Mouse (Mus musculus) lung, embryonic 16.5 days (tissue): Measurements from ENCODE around the gene Atp11c. TPM values are rescaled to one million over a fixed set of nuclear protein-coding genes. Genes with fewer than 3 reads are reported as not detected.

Source experiments
- ATAC-seq: fragments of 200-750 bp; cut with Nextera tagmentation; 2 replicates; pipeline ENCODE4 v1.8.0; 2017; ENCODE audit warnings: low read depth, mild to moderate bottlenecking, moderate library complexity
- H3K27ac ChIP-seq: fragments of 300-500 bp; sonication (generic); 2 replicates; pipeline ENCODE4 v1.5.1; 2014; ENCODE audit warnings: mild to moderate bottlenecking, control low read depth, low read length
- H3K27me3 ChIP-seq: fragments of 300-500 bp; sonication (generic); 2 replicates; pipeline ENCODE4 v1.6.1; 2014; ENCODE audit warnings: low read depth, low read length, mixed read lengths; ENCODE audit not compliant: control insufficient read depth, insufficient read depth
- H3K36me3 ChIP-seq: fragments of 300-500 bp; sonication (generic); 2 replicates; pipeline ENCODE4 v1.6.1; 2014; ENCODE audit warnings: low read length; ENCODE audit not compliant: control insufficient read depth, insufficient read depth
- H3K4me1 ChIP-seq: fragments of 300-500 bp; sonication (generic); replicated peaks from 2 replicates; pipeline ENCODE4 v1.6.1; 2014; ENCODE audit warnings: low read length, mixed read lengths; ENCODE audit not compliant: control insufficient read depth, insufficient read depth
- H3K4me2 ChIP-seq: fragments of 300-500 bp; sonication (generic); 2 replicates; pipeline ENCODE4 v1.6.1; 2014; ENCODE audit warnings: low read depth, low read length, control low read depth
- H3K4me3 ChIP-seq: fragments of 300-500 bp; sonication (generic); 2 replicates; pipeline ENCODE4 v1.5.1; 2014; ENCODE audit warnings: mild to moderate bottlenecking, low read length, control low read depth
- H3K9ac ChIP-seq: fragments of 300-500 bp; sonication (generic); 2 replicates; pipeline ENCODE4 v1.6.1; 2014; ENCODE audit warnings: low read length, control low read depth
- H3K9me3 ChIP-seq: fragments of 300-500 bp; sonication (generic); 2 replicates; pipeline ENCODE4 v1.6.1; 2016; ENCODE audit warnings: low read length; ENCODE audit not compliant: control insufficient read depth
- whole genome bisulfite sequencing: fragments of 180-500 bp; shearing (Covaris S2); extraction: QIAGEN DNeasy Blood & Tissue Kit; methylation state at CpG from one replicate; pipeline ENCODE4 v1.1.7; 2014; 5-methylcytosine and 5-hydroxymethylcytosine counted together
- polyA plus RNA-seq: library from polyadenylated mRNA; unstranded; fragments of >200 nt; fragmentation: Nextera tagmentation; extraction: Ambion mirVana; gene quantifications from 2 replicates; pipeline ENCODE4 v1.2.1, GENCODE M21; 2015

Gene Atp11c
- polyA plus RNA-seq: 7.4 and 7.9 TPM in 2 replicates

DNA sequence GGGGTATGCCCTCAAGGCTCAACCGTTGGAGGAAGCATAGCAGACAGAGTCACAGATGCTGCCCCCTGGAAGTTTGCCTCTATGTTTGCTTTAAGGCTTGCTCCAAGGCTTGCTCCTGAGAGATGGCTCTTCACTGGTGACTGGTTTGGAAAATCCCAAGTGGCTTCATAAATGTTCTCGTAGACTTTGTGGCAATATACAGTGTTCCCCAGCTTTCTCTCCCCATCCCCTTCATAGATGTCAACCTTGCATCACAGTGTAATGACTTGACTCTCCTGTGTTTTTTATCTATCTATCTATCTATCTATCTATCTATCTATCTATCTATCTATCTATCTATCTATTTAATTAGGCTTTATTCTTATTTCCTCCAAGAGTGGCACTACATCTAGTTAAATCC, at the start of gene Atp11c:
Gene Atp11c (minus strand): TSS at position 101 of the 400 bp plus-strand sequence.
- Histone ChIP-seq H3K4me1 (no peaks in the 10 kb centered on the region), H3K4me2 (no peak within 1 kb of the TSS), H3K4me3 (no peak within 1 kb of the TSS), H3K9ac (no peak within 1 kb of the TSS), H3K27me3 (no peaks in the 10 kb centered on the region), H3K36me3 (no peaks in the 10 kb centered on the region), H3K27ac (no peak within 1 kb of the TSS), H3K9me3 (no peaks in the 10 kb centered on the region)
- ATAC-seq: no peak
- WGBS: 65% methylated on average over 2 of the region's 2 CpGs

DNA sequence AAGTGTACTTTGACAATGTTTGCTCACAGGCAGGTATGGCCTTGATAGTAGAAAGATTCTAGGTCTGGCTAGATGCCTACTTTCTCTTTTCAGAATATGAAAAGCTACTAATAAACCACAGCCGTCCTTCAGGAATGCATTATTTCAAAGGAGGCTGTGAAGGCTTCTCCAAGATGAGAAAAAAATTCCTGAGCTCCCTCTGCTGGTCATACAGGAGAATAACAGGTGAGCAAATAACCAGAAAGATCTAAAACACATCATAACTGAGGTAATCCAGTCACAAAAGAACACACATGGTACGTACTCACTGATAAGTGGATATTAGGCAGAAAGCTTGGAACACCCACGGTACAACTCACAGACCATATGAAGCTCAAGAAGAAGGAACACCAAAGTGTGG, 16.7 kb upstream of the Atp11c start:
- no peak overlapping the region for H3K4me3 ChIP-seq
- 25% methylated on average over 3 of the region's 3 CpGs for WGBS
- no peak for ATAC-seq
- no peaks in the 10 kb centered on the region for H3K36me3 ChIP-seq
- no peak overlapping the region for H3K27ac ChIP-seq
- no peaks in the 10 kb centered on the region for H3K9me3 ChIP-seq
- H3K9ac ChIP-seq: no peak overlapping the region
- no peaks in the 10 kb centered on the region for H3K27me3 ChIP-seq
- H3K4me1 ChIP-seq: no peaks in the 10 kb centered on the region
- no peak overlapping the region for H3K4me2 ChIP-seq

DNA sequence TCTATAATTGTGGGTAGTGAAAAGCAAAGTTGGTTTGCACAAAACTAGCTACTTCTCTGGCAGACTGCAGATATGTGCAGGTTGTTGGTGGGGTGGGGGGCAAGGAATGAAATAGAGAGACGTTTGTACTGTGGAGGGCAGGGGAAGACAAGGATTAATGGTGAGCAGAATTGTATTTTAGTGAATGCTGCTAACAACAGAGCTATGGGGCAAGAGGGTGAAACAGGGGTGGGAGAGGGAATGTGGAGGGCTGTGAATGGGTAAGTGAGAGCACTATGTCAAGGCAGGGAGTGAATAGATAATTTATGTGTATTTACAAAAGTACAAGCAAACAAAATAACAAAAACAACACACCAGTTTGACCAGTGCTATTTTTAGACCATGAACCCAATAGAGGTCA, 22.0 kb downstream of the Atp11c start:
- H3K4me3 ChIP-seq: no peak overlapping the region
- ATAC-seq: no peak
- no peaks in the 10 kb centered on the region for H3K4me1 ChIP-seq
- H3K27me3 ChIP-seq: no peaks in the 10 kb centered on the region
- 10% methylated on average over 1 of the region's 1 CpGs for WGBS
- no peaks in the 10 kb centered on the region for H3K9me3 ChIP-seq
- H3K27ac ChIP-seq: no peak overlapping the region
- no peak overlapping the region for H3K4me2 ChIP-seq
- no peaks in the 10 kb centered on the region for H3K36me3 ChIP-seq
- H3K9ac ChIP-seq: no peak overlapping the region

DNA sequence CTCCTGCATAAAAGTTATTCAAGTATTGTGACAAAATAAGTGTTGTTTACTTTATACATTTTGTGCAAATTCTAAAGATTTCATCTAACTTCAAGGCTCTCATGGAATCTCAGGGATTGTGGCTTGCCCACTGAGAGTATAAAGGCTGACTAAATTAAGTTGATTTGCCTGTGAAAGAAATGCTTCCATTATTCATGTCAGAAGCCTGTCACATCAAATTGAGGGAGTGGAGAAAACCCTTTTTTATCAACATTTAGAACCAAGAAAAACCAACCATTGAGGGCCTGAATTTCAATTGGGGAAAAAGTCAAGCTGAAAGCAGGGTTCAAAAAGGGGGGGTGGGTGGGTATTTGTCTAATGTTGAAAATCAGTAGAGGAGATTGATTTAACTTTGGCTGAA, 23.5 kb downstream of the Atp11c start:
- no peaks in the 10 kb centered on the region for H3K4me1 ChIP-seq
- no peaks in the 10 kb centered on the region for H3K9me3 ChIP-seq
- ATAC-seq: no peak
- H3K4me3 ChIP-seq: no peak overlapping the region
- H3K4me2 ChIP-seq: no peak overlapping the region
- no peaks in the 10 kb centered on the region for H3K27me3 ChIP-seq
- no peaks in the 10 kb centered on the region for H3K36me3 ChIP-seq
- H3K27ac ChIP-seq: no peak overlapping the region
- no peak overlapping the region for H3K9ac ChIP-seq

DNA sequence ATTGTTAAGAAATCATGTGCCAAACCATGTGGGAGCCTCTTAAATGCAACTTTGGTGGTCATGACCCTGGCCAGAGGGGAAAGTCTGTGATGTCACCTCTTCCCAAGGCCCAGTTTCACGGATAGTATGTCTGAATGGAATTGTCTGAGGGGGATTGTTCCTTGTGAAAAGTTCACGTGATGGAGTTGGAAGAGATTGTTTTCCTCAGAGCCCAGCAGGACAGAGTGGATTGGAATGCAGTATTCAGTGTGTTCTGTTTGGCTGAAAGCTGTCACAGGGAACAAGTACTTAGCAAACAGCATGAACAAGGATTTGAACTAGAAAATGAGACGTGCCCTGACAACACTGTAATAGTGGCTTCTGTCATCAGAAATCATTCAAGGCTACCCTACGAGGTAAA, 37.3 kb downstream of the Atp11c start:
- WGBS: 45% methylated on average over 4 of the region's 4 CpGs
- Histone ChIP-seq H3K27me3 (no peaks in the 10 kb centered on the region), H3K4me2 (no peak overlapping the region), H3K27ac (no peak overlapping the region), H3K4me1 (no peaks in the 10 kb centered on the region), H3K4me3 (no peak overlapping the region), H3K9ac (no peak overlapping the region), H3K9me3 (no peaks in the 10 kb centered on the region), H3K36me3 (no peaks in the 10 kb centered on the region)
- no peak for ATAC-seq

DNA sequence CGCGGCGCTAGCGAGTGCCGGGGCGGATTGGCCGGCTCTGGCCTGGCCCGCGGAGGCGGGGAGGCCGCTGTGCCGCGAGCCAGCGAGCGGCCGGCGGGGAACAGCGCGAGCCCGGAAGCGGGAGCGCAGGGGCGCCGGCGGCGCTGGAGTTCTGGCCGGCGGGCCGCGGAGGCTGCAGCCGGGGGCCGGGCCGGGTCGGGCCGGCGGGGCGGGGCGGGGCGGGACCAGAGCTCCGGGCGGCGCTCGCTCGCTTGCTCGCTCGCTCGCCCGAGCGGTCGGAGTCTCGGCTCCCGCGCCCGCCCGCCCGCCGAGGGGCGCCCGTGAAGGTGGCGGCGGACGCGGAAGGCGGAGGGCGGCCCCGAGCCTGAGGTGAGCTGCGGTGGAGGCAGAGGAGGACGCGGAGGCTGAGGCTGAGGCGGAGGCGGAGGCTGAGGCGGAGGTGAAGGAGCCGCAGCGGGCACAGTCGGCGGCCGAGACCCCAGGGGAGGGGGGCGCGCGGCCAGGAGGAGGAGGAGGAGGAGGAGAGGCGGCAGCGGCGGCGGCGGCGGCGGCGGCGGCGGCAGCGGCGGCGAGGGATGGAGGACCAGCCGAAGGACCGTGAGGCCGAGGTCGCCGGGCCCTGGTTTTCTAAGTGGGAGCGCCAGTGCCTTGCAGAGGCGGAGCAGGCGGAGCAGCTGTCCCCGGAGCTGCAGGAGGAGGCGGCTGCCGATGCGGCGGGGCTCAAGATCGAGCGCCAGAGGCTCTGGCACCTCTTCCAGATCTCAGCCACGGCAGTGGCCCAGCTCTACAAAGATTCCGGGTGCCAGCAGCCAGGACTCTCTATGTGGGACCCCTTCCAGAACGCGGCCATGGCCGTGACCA, 44.8 kb downstream of the Atp11c start:
- ATAC-seq: peak; percentile 94
- Histone ChIP-seq H3K27ac (no peak overlapping the region), H3K9me3 (no peaks in the 10 kb centered on the region), H3K27me3 (peaks cover 5% of the 10 kb centered on the region), H3K4me2 (peak overlapping the region; percentile 64), H3K4me3 (peak overlapping the region; percentile 56), H3K36me3 (no peaks in the 10 kb centered on the region), H3K4me1 (no peaks in the 10 kb centered on the region), H3K9ac (peak overlapping the region; percentile 56)
- WGBS: 10% methylated on average over 34 of the region's 113 CpGs

DNA sequence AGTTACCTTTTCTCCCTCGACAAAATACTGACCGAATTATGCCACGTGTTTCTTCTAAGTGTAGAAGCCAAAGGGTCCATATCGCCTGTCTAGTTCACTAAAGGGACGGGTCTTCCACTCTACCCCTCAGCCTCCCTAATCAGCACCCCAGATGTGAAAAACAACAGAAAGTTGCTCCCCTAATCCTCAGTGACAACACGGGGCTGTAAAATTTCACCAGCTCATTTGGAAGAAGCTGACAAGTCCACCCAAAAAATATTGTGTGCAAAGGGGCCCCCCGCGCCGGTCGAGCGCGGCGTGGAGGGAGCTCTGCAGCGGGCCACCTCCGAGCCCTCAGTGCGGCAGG, 45.4 kb downstream of the Atp11c start:
- ATAC-seq: 0 out of 2 replicates have a peak, but pooled peaks have one; percentile 15
- H3K9ac ChIP-seq: peak overlapping the region; percentile 56
- 18% methylated on average over 16 of the region's 16 CpGs for WGBS

DNA sequence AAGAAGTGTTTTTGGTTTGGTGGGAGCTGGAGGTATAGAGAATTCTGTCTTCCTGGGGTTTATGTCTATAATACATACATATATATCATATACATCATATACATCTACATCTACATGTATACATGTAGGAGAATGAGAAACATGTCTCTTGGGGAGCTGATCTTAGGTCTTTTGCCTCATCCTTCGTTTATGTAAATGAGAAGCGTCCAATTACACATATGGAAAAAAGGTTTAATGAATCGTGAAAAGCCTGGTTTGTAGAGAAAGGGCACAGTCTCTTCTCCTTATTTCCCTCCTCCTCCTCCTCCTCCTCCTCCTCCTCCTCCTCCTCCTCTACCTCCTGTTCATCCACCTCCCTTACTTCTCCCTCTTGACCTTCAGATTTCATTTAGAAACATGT, 46.6 kb downstream of the Atp11c start:
- no peaks in the 10 kb centered on the region for H3K36me3 ChIP-seq
- H3K4me1 ChIP-seq: no peaks in the 10 kb centered on the region
- no peak for ATAC-seq
- H3K27ac ChIP-seq: no peak overlapping the region
- no peak overlapping the region for H3K4me3 ChIP-seq
- no peak overlapping the region for H3K9ac ChIP-seq
- WGBS: 47% methylated on average over 3 of the region's 3 CpGs
- H3K9me3 ChIP-seq: no peaks in the 10 kb centered on the region
- H3K27me3 ChIP-seq: peaks cover 5% of the 10 kb centered on the region
- H3K4me2 ChIP-seq: no peak overlapping the region

More for the DNA sequence above, 45.4 kb downstream of the Atp11c start:
- Histone ChIP-seq H3K9me3 (no peaks in the 10 kb centered on the region), H3K27me3 (peaks cover 5% of the 10 kb centered on the region), H3K4me3 (peak overlapping the region; percentile 56), H3K27ac (no peak overlapping the region), H3K36me3 (no peaks in the 10 kb centered on the region), H3K4me2 (peak overlapping the region; percentile 64), H3K4me1 (no peaks in the 10 kb centered on the region)

DNA sequence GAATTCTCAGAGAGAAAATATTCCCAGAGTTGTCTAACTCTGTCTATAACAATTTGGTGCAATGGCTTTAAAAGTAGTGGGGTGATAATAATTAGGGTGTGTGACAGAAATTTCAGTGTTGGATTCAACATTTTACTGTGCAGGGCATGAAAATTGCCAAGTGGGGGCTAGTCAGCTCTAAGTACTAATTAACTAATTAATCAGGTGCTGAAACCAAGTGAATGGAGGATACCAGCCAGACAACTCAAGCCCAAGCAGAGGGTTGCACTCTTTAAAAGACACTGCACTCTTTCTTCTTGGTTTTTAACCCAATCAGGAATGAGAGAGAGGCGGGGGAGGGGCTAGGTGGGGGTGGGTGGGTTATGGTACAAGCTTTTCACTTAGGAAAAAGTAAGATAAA, 47.1 kb downstream of the Atp11c start:
- Histone ChIP-seq H3K9ac (no peak overlapping the region), H3K27ac (no peak overlapping the region), H3K36me3 (no peaks in the 10 kb centered on the region), H3K4me2 (no peak overlapping the region), H3K4me3 (no peak overlapping the region), H3K9me3 (no peaks in the 10 kb centered on the region), H3K4me1 (no peaks in the 10 kb centered on the region), H3K27me3 (peaks cover 5% of the 10 kb centered on the region)
- 42% methylated on average over 1 of the region's 1 CpGs for WGBS
- no peak for ATAC-seq
